Mouse (Mus musculus): ENCODE measurements around the gene Tmem163. TPM values are rescaled to one million over a fixed set of nuclear protein-coding genes. Genes with fewer than 3 reads are reported as not detected.

The Tmem163 gene
- polyA plus RNA-seq, 2 experiments, result 0.13 to 0.27 TPM

GRCm38 (mm10) chr1:127498746-127499145 lies 180.6 kb downstream of the Tmem163 start:
- no peaks in the 10 kb centered on the region for H3K9me3 ChIP-seq (ENCODE audit: control insufficient read depth, low read length)
- no peaks in the 10 kb centered on the region for H3K36me3 ChIP-seq (replicated peaks; ENCODE audit: control insufficient read depth, insufficient read depth, low read depth)
- WGBS (ENCODE audit: insufficient replicate concordance), result 48% methylated on average over 9 of the region's 9 CpGs
- no peaks in the 10 kb centered on the region for H3K27me3 ChIP-seq (ENCODE audit: control insufficient read depth, insufficient read depth, low read length)
- H3K27ac ChIP-seq, result no peak overlapping the region
- H3K4me2 ChIP-seq (ENCODE audit: low read depth), result no peak overlapping the region
- H3K4me3 ChIP-seq (ENCODE audit: insufficient read depth in 1 of 2, low read depth in 2 of 2, low read length in 2 of 2), result no peak overlapping the region
- H3K4me1 ChIP-seq (replicated peaks; ENCODE audit: control insufficient read depth in 2 of 2, insufficient read depth in 2 of 2, low read length in 1 of 2), result no peaks in the 10 kb centered on the region
- DNase-seq (ENCODE audit: low read depth in 3 of 3, low spot score in 3 of 3) (no peak), ATAC-seq (ENCODE audit: insufficient read depth) (no peak)
- no peak overlapping the region for H3K9ac ChIP-seq (replicated peaks)
- no peak for TF ChIP-seq CTCF (IDR thresholded peaks at IDR 0.05; ENCODE audit: low read depth)
- no peak for TF ChIP-seq EP300 (IDR thresholded peaks at IDR 0.05; ENCODE audit: low read depth)

GRCm38 (mm10) chr1:127496737-127497543 lies 182.4 kb downstream of the Tmem163 start:
- ATAC-seq (ENCODE audit: insufficient read depth) (no peak), DNase-seq (ENCODE audit: low read depth in 3 of 3, low spot score in 3 of 3) (peak in 1 of 3 experiments; percentile 10)
- peak; percentile 95 for TF ChIP-seq CTCF (IDR thresholded peaks at IDR 0.05; ENCODE audit: low read depth)
- no peak for TF ChIP-seq EP300 (IDR thresholded peaks at IDR 0.05; ENCODE audit: low read depth)
- H3K4me2 ChIP-seq (ENCODE audit: low read depth), result no peak overlapping the region
- 18% methylated on average over 9 of the region's 9 CpGs for WGBS (ENCODE audit: insufficient replicate concordance)
- H3K4me3 ChIP-seq (ENCODE audit: insufficient read depth in 1 of 2, low read depth in 2 of 2, low read length in 2 of 2), result no peak overlapping the region
- H3K27me3 ChIP-seq (ENCODE audit: control insufficient read depth, insufficient read depth, low read length), result no peaks in the 10 kb centered on the region
- H3K4me1 ChIP-seq (replicated peaks; ENCODE audit: control insufficient read depth in 2 of 2, insufficient read depth in 2 of 2, low read length in 1 of 2), result no peaks in the 10 kb centered on the region
- no peaks in the 10 kb centered on the region for H3K9me3 ChIP-seq (ENCODE audit: control insufficient read depth, low read length)
- no peak overlapping the region for H3K27ac ChIP-seq
- no peaks in the 10 kb centered on the region for H3K36me3 ChIP-seq (replicated peaks; ENCODE audit: control insufficient read depth, insufficient read depth, low read depth)
- H3K9ac ChIP-seq (replicated peaks), result no peak overlapping the region

- H3K4me1 ChIP-seq (replicated peaks; ENCODE audit: control insufficient read depth in 2 of 2, insufficient read depth in 2 of 2, low read length in 1 of 2), result no peaks in the 10 kb centered on the region
- 65% methylated on average over 4 of the region's 4 CpGs for WGBS (ENCODE audit: insufficient replicate concordance)
- H3K27ac ChIP-seq, result no peak overlapping the region
- H3K27me3 ChIP-seq (ENCODE audit: control insufficient read depth, insufficient read depth, low read length), result no peaks in the 10 kb centered on the region
- ATAC-seq (ENCODE audit: insufficient read depth), result no peak
- no peak overlapping the region for H3K4me2 ChIP-seq (ENCODE audit: low read depth)
- no peak overlapping the region for H3K4me3 ChIP-seq (ENCODE audit: insufficient read depth in 1 of 2, low read depth in 2 of 2, low read length in 2 of 2)
- H3K36me3 ChIP-seq (replicated peaks; ENCODE audit: control insufficient read depth, insufficient read depth, low read depth), result no peaks in the 10 kb centered on the region
- no peak for DNase-seq (ENCODE audit: low read depth in 3 of 3, low spot score in 3 of 3)
- no peak overlapping the region for H3K9ac ChIP-seq (replicated peaks)
- TF ChIP-seq CTCF (IDR thresholded peaks at IDR 0.05; ENCODE audit: low read depth) (peak; percentile 70), EP300 (IDR thresholded peaks at IDR 0.05; ENCODE audit: low read depth) (no peak)
- no peaks in the 10 kb centered on the region for H3K9me3 ChIP-seq (ENCODE audit: control insufficient read depth, low read length)
Measured at GRCm38 (mm10) chr1:127487161-127487560, 192.2 kb downstream of the Tmem163 start.

GRCm38 (mm10) chr1:127484826-127485225 lies 194.5 kb downstream of the Tmem163 start:
- TF ChIP-seq EP300 (IDR thresholded peaks at IDR 0.05; ENCODE audit: low read depth) (no peak), CTCF (IDR thresholded peaks at IDR 0.05; ENCODE audit: low read depth) (peak; percentile 84)
- no peak for ATAC-seq (ENCODE audit: insufficient read depth)
- no peaks in the 10 kb centered on the region for H3K27me3 ChIP-seq (ENCODE audit: control insufficient read depth, insufficient read depth, low read length)
- WGBS (ENCODE audit: insufficient replicate concordance), result 24% methylated on average over 7 of the region's 7 CpGs
- peak in 1 of 3 experiments; percentile 10 for DNase-seq (ENCODE audit: low read depth in 3 of 3, low spot score in 3 of 3)
- no peak overlapping the region for H3K27ac ChIP-seq
- H3K36me3 ChIP-seq (replicated peaks; ENCODE audit: control insufficient read depth, insufficient read depth, low read depth), result no peaks in the 10 kb centered on the region
- no peaks in the 10 kb centered on the region for H3K9me3 ChIP-seq (ENCODE audit: control insufficient read depth, low read length)
- no peaks in the 10 kb centered on the region for H3K4me1 ChIP-seq (replicated peaks; ENCODE audit: control insufficient read depth in 2 of 2, insufficient read depth in 2 of 2, low read length in 1 of 2)
- H3K9ac ChIP-seq (replicated peaks), result no peak overlapping the region
- no peak overlapping the region for H3K4me2 ChIP-seq (ENCODE audit: low read depth)
- no peak overlapping the region for H3K4me3 ChIP-seq (ENCODE audit: insufficient read depth in 1 of 2, low read depth in 2 of 2, low read length in 2 of 2)

- Histone ChIP-seq H3K27me3 (ENCODE audit: control insufficient read depth, insufficient read depth, low read length) (no peaks in the 10 kb centered on the region), H3K27ac (no peak overlapping the region), H3K36me3 (replicated peaks; ENCODE audit: control insufficient read depth, insufficient read depth, low read depth) (no peaks in the 10 kb centered on the region), H3K4me2 (ENCODE audit: low read depth) (no peak overlapping the region), H3K4me3 (ENCODE audit: insufficient read depth in 1 of 2, low read depth in 2 of 2, low read length in 2 of 2) (no peak overlapping the region), H3K4me1 (replicated peaks; ENCODE audit: control insufficient read depth in 2 of 2, insufficient read depth in 2 of 2, low read length in 1 of 2) (no peaks in the 10 kb centered on the region), H3K9me3 (ENCODE audit: control insufficient read depth, low read length) (no peaks in the 10 kb centered on the region), H3K9ac (replicated peaks) (no peak overlapping the region)
- DNase-seq (ENCODE audit: low read depth in 3 of 3, low spot score in 3 of 3) (no peak), ATAC-seq (ENCODE audit: insufficient read depth) (no peak)
- no peak for TF ChIP-seq EP300 (IDR thresholded peaks at IDR 0.05; ENCODE audit: low read depth)
- peak; percentile 37 for TF ChIP-seq CTCF (IDR thresholded peaks at IDR 0.05; ENCODE audit: low read depth)
- 80% methylated on average over 8 of the region's 8 CpGs for WGBS (ENCODE audit: insufficient replicate concordance)
Measured at GRCm38 (mm10) chr1:127484188-127484587, 195.2 kb downstream of the Tmem163 start.
